Mouse (Mus musculus) brain, embryonic 18.5 days (tissue): Measurements from ENCODE around the gene Ebf1.

ENCODE experiments used
- DNase-seq: peaks from one replicate; pipeline ENCODE4 v3.0.0-alpha.2; 2012; ENCODE audit warnings: low read depth, low spot score

Ebf1 gene

GRCm38 (mm10) chr11:44740278-44741041 lies 123.3 kb downstream of the Ebf1 start:
- no peak for DNase-seq

GRCm38 (mm10) chr11:44741042-44741491 lies 124.0 kb downstream of the Ebf1 start:
- no peak for DNase-seq

DNA sequence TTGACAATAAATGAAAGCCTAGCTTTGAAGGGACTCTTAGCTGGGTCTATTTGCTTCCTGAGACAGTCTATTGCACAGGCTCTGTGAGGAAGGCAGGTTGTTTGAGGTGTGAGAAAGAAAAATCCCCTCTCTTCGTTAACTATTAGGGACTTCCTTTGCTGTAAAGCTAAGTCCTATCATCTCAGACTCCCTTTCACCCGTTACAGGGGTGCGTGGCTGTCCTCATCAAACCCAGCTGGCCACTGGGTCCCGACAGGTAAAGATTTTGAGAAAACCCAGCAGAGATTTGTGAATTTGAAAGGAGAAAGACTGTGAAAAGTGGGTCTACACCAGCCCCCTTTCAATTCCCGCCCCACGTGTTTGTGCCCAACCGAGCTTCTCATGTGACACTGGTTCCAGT lies 127.3 kb downstream of the Ebf1 start:
- DNase-seq: no peak

DNA sequence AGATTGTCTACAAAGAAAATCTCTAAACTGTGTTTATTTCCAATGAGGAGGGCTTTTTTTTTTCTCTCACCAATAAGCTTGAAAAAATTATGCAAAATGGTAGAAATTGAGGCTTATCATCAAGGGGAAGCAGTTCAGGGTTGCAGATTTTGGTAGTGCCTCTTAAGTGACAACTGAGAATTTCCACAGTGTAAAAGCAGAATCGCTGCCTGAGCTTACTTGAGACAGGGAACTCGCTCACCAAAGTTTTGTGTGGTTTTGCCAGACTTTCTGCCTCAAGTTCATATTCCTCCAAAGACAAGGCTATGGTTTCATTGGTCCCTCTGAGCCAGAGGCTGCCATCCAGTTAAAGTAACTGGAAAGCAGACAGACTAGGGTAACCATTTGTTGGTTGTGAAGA lies 128.8 kb downstream of the Ebf1 start:
- DNase-seq: no peak

- no peak for DNase-seq
Observed at GRCm38 (mm10) chr11:44746731-44747130, 129.6 kb downstream of the Ebf1 start.

DNA sequence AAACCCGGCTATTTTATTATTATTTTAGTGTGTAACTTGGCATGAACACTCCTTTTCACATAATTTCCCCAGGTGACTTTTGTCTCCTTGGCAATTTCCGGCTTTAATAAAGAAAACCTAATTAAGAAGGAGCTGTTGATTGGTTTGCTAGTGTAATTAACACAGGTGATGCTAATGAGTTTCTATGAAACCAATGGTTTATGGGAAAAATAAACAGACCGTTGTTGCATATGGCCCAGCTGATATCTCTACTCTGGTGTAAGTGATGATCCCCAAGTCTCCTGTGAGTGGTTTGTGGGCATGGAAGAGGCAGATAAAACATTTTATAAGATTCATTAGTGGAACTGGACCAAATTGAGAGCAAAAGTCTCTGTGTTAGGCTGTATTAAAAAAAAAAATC lies 132.2 kb downstream of the Ebf1 start:
- no peak for DNase-seq

GRCm38 (mm10) chr11:44754336-44754735 lies 137.2 kb downstream of the Ebf1 start:
- no peak for DNase-seq

GRCm38 (mm10) chr11:44756321-44756720 lies 139.2 kb downstream of the Ebf1 start:
- no peak for DNase-seq

GRCm38 (mm10) chr11:44758857-44759256 lies 141.7 kb downstream of the Ebf1 start:
- DNase-seq: no peak

GRCm38 (mm10) chr11:44761128-44761996 lies 144.2 kb downstream of the Ebf1 start:
- no peak for DNase-seq

GRCm38 (mm10) chr11:44763992-44764835 lies 147.1 kb downstream of the Ebf1 start:
- DNase-seq: no peak

DNA sequence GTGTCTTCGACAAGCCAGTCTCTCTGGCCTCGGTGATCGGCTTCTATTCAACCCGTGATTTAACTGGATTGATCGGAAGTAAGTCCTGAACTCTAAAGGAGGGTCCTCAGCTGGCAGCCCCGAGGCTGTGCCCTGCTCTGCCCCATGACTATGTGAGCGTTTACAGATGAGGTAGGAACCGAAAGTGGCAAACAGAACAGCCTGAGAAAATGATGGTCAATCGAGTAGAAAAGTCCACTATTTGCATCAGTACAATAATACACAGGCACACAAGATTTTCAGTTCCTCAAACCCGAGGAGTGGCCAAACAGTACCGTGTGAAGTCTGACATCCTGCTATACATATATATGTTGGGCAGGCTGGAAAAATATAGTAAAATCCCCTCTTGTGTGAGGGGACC lies 147.9 kb downstream of the Ebf1 start:
- no peak for DNase-seq

- no peak for DNase-seq
Observed at GRCm38 (mm10) chr11:44766246-44766645, 149.1 kb downstream of the Ebf1 start.

GRCm38 (mm10) chr11:44767322-44767721 lies 150.2 kb downstream of the Ebf1 start:
- DNase-seq: no peak

DNA sequence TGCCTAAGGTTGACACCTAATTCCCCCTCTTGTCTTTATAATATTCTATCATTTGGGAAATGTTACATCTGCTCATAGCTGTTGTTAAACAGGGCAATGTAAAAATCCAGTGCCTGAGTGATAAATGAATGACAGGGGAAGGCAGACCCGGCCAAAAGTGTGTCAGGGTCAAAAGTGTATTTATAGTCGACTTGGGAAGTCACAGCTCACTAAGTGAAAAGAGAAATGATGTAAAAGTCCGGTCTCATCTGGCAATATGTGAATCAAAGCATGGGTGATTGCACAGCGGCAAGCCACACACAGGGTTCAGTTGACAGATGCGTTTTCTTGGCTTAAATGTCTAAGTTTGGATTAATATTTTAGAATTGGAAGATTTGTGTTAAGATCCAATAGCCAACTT lies 151.2 kb downstream of the Ebf1 start:
- no peak for DNase-seq

- no peak for DNase-seq
Observed at GRCm38 (mm10) chr11:44770989-44771564, 154.0 kb downstream of the Ebf1 start.

GRCm38 (mm10) chr11:44774411-44774810 lies 157.3 kb downstream of the Ebf1 start:
- no peak for DNase-seq

DNA sequence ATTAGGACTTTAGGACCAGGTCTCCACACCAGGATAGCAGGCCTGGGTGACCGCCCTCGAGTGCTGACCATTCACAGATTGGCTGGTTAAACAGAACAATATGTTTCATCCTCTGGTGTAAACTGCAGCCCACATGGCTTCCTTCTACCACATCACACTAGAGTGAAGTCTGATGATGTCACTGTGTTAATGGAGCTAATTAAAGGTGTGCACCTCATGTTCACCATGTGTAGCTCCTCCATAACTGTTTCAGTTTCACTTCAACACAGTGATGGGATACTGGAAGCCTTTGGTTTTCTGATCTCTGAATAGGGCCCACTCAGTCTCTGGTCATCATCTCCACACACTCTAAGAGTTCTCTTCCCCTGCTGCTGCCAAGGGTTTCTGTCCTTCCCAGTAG lies 158.4 kb downstream of the Ebf1 start:
- DNase-seq: no peak

DNA sequence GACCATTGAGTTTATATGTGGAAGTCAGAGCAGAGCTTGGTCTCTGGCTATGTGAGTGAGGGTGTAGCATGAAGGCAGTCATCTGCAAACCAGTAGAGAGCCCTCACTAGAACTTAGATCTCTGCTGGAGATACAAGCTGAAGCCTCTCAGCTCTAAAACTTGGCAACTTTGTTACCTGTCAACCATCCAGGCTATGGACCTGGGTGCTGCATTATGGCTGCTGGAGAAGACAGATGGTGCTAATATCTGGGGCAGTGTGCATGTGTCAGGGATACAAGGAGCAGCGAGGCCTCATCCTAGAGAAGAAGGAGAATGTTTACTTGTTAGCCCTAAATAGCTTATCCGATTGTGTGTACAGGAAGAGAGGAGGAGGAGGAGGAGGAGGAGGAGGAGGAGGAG lies 159.4 kb downstream of the Ebf1 start:
- no peak for DNase-seq

GRCm38 (mm10) chr11:44777331-44778310 lies 160.5 kb downstream of the Ebf1 start:
- DNase-seq: no peak
